Mouse (Mus musculus) MEL (cell line): ENCODE measurements around the gene Grhl3. TPM values are rescaled to one million over a fixed set of nuclear protein-coding genes. Genes with fewer than 3 reads are reported as not detected.

Experiments
- DNase-seq: peaks from one replicate; pipeline ENCODE4 v3.0.0; 2011; ENCODE audit warnings: low read depth, low spot score
- H3K27ac ChIP-seq: 2 replicates; pipeline ENCODE4 v1.5.1; 2012; ENCODE audit warnings: low read depth, mild to moderate bottlenecking, control low read depth, low read length, moderate library complexity; ENCODE audit not compliant: control insufficient read depth
- H3K27me3 ChIP-seq, 2 experiments: fragments of 150-350 bp in 1 of 2; sonication (generic) in 1 of 2; 2 replicates each; pipeline ENCODE4 v1.6.1; 2012; ENCODE audit warnings: low read length in 2 of 2, mild to moderate bottlenecking in 2 of 2, improper control_type of control experiment in 1 of 2, moderate library complexity in 1 of 2; ENCODE audit not compliant: insufficient read depth in 2 of 2, control insufficient read depth in 1 of 2
- H3K36me3 ChIP-seq, 2 experiments: 2 replicates each; pipeline ENCODE4 v1.6.1; 2012 to 2014; ENCODE audit warnings: low read length in 2 of 2, improper control_type of control experiment in 1 of 2, inconsistent platforms in 1 of 2, mild to moderate bottlenecking in 1 of 2; ENCODE audit not compliant: insufficient read depth in 2 of 2, control insufficient read depth in 1 of 2
- H3K4me1 ChIP-seq, 2 experiments: fragments of 150-350 bp in 1 of 2; sonication (generic) in 1 of 2; 2 replicates each; pipeline ENCODE4 v1.6.1; 2012; ENCODE audit warnings: low read length in 2 of 2, improper control_type of control experiment in 1 of 2, mild to moderate bottlenecking in 1 of 2; ENCODE audit not compliant: insufficient read depth in 2 of 2, control insufficient read depth in 1 of 2
- H3K4me3 ChIP-seq, 2 experiments: fragments of 150-350 bp in 1 of 2; sonication (generic) in 1 of 2; 2 replicates each; pipeline ENCODE4 v1.5.1; 2012; ENCODE audit warnings: low read depth in 2 of 2, low read length in 2 of 2, mild to moderate bottlenecking in 2 of 2, moderate library complexity in 2 of 2, control low read depth in 1 of 2, improper control_type of control experiment in 1 of 2; ENCODE audit not compliant: control insufficient read depth in 1 of 2, insufficient read depth in 1 of 2
- H3K79me2 ChIP-seq: 2 replicates; pipeline ENCODE4 v1.6.1; 2012; ENCODE audit warnings: mild to moderate bottlenecking, low read length, moderate library complexity; ENCODE audit not compliant: control insufficient read depth, poor library complexity, insufficient read depth
- H3K9ac ChIP-seq: 2 replicates; pipeline ENCODE4 v1.6.1; 2012; ENCODE audit warnings: low read depth, mild to moderate bottlenecking, control low read depth, low read length, moderate library complexity; ENCODE audit not compliant: control insufficient read depth, poor library complexity, severe bottlenecking
- H3K9me3 ChIP-seq: fragments of 150-350 bp; sonication (generic); replicated peaks from 2 replicates; pipeline ENCODE4 v1.6.1; 2012; ENCODE audit warnings: mild to moderate bottlenecking, low read length, improper control_type of control experiment, moderate library complexity; ENCODE audit not compliant: insufficient read depth
- CHD2 ChIP-seq: IDR thresholded peaks from 2 replicates; pipeline ENCODE4 v1.6.1; 2011; ENCODE audit warnings: low read length, improper control_type of control experiment
- ELF1 ChIP-seq: IDR thresholded peaks from 2 replicates; pipeline ENCODE4 v1.6.1; 2014; ENCODE audit warnings: low read depth, mild to moderate bottlenecking, inconsistent platforms, low read length, improper control_type of control experiment, moderate library complexity
- EP300 ChIP-seq, 2 experiments: IDR thresholded peaks; 2 replicates each; pipeline ENCODE4 v1.6.1; 2011; ENCODE audit warnings: improper control_type of control experiment in 2 of 2, low read length in 2 of 2, low read depth in 1 of 2, mild to moderate bottlenecking in 1 of 2
- GATA1 ChIP-seq: IDR thresholded peaks from 2 replicates; pipeline ENCODE4 v1.6.1; 2011; ENCODE audit warnings: low read depth, low read length, improper control_type of control experiment
- KAT2A ChIP-seq: conservative IDR thresholded peaks from 2 replicates; pipeline ENCODE4 v1.6.1; 2012; ENCODE audit warnings: low read depth, low read length, improper control_type of control experiment, inconsistent platforms
- MYC ChIP-seq: IDR thresholded peaks from 2 replicates; pipeline ENCODE4 v1.6.1; 2011; ENCODE audit warnings: low read depth, mild to moderate bottlenecking, low read length, improper control_type of control experiment, moderate library complexity
- NELFE ChIP-seq: IDR thresholded peaks from 2 replicates; pipeline ENCODE4 v1.6.1; 2011; ENCODE audit warnings: low read depth, low read length, improper control_type of control experiment
- POLR2A ChIP-seq, 2 experiments: IDR thresholded peaks; 2 replicates each; pipeline ENCODE4 v1.6.1; 2011 to 2012; ENCODE audit warnings: low read length in 2 of 2, mild to moderate bottlenecking in 2 of 2, control low read depth in 1 of 2, improper control_type of control experiment in 1 of 2, low read depth in 1 of 2, moderate library complexity in 1 of 2; ENCODE audit not compliant: control insufficient read depth in 1 of 2, insufficient read depth in 1 of 2, poor library complexity in 1 of 2
- UBTF ChIP-seq: IDR thresholded peaks from 2 replicates; pipeline ENCODE4 v1.6.1; 2012; ENCODE audit warnings: low read depth, mild to moderate bottlenecking, inconsistent platforms, low read length, improper control_type of control experiment, moderate library complexity, borderline replicate concordance; ENCODE audit not compliant: insufficient read depth
- ZKSCAN1 ChIP-seq: IDR thresholded peaks from 2 replicates; pipeline ENCODE4 v1.6.1; 2012; ENCODE audit warnings: low read depth, mild to moderate bottlenecking, inconsistent platforms, low read length, improper control_type of control experiment, moderate library complexity
- ZNF384 ChIP-seq: IDR thresholded peaks from 2 replicates; pipeline ENCODE4 v1.6.1; 2012; ENCODE audit warnings: low read depth, mild to moderate bottlenecking, inconsistent platforms, low read length, improper control_type of control experiment
- polyA plus RNA-seq, 2 experiments: library from polyadenylated mRNA; stranded (reverse) in 1 of 2; unstranded in 1 of 2; fragments of >175 nt in 1 of 2; fragments of >200 nt in 1 of 2; gene quantifications; 2 replicates each; pipeline versions ENCODE4 v1.2.1 to v1.2.4; 2012; ENCODE audit warnings: low replicate concordance in 2 of 2, low read depth in 1 of 2; ENCODE audit not compliant: insufficient read length in 2 of 2, insufficient read depth in 1 of 2, missing spikeins in 1 of 2
- total RNA-seq: library from RNA; depleted of rRNA; stranded (reverse); fragments of 300-350 nt; gene quantifications from 2 replicates; pipeline ENCODE4 v1.2.3, GENCODE M21; 2012

Gene Grhl3
- total and polyA plus RNA-seq, 3 experiments: not detected

- TF ChIP-seq POLR2A (IDR thresholded peaks at IDR 0.05; ENCODE audit: control insufficient read depth in 1 of 2, insufficient read depth in 1 of 2, low read depth in 1 of 2, low read length in 2 of 2, poor library complexity in 1 of 2) (peak in 1 of 2 experiments; percentile 55; a peak in 1 of 4 replicates), CHD2 (no peak), GATA1 (0 out of 2 replicates have a peak, but pooled peaks have one; percentile 10), MYC (peak; percentile 34; the same call in 1 of the 2 replicates), NELFE (peak; percentile 58)
Observed at GRCm38 (mm10) chr4:135507547-135508350, 65.7 kb downstream of the Grhl3 start (continued).

DNA sequence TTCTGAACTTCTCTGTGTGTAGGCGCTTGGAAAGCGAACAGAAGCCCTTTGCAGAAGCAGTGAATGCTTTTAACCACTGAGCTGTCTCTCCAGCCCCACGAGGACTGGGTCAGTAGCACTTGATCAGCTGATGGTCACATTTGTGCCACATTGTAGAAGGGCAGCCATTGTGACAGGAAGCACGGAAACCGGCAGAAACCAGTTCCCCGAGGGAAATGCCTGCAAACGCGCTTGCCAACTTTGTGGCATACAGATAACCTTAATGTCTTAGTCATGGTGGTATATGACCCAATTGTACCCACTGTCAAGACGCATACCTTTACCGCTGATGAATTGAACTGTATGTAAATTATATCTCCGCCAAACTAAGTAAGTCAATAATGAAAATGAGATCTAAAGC is 67.6 kb downstream of the Grhl3 start:
- no peak overlapping the region for H3K9ac ChIP-seq
- no peak for TF ChIP-seq ZNF384
- TF ChIP-seq CHD2: no peak
- TF ChIP-seq, all 39 proteins: peak for 0
- Histone ChIP-seq H3K27me3 (no peaks in the 10 kb centered on the region), H3K27ac (no peak overlapping the region), H3K9me3 (no peaks in the 10 kb centered on the region), H3K4me1 (peaks cover 0 to 5% of the 10 kb centered on the region in 2 experiments; a peak in 1 of 4 replicates), H3K79me2 (no peaks in the 10 kb centered on the region), H3K36me3 (peaks cover 0 to 2% of the 10 kb centered on the region in 2 experiments; a peak in 1 of 4 replicates), H3K4me3 (no peak overlapping the region)
- DNase-seq: no peak

GRCm38 (mm10) chr4:135501587-135501986 is 71.8 kb downstream of the Grhl3 start:
- Histone ChIP-seq H3K36me3 (peaks cover 0 to 11% of the 10 kb centered on the region in 2 experiments; a peak in 2 of 4 replicates), H3K27ac (no peak overlapping the region), H3K4me1 (peaks cover 7 to 20% of the 10 kb centered on the region in 2 experiments), H3K27me3 (no peaks in the 10 kb centered on the region), H3K9me3 (no peaks in the 10 kb centered on the region), H3K79me2 (no peaks in the 10 kb centered on the region), H3K9ac (no peak overlapping the region), H3K4me3 (no peak overlapping the region)
- peak; percentile 53 for DNase-seq
- TF ChIP-seq KAT2A (no peak), ZNF384 (peak; percentile 48; the same call in 1 of the 2 replicates), ELF1 (no peak)

DNA sequence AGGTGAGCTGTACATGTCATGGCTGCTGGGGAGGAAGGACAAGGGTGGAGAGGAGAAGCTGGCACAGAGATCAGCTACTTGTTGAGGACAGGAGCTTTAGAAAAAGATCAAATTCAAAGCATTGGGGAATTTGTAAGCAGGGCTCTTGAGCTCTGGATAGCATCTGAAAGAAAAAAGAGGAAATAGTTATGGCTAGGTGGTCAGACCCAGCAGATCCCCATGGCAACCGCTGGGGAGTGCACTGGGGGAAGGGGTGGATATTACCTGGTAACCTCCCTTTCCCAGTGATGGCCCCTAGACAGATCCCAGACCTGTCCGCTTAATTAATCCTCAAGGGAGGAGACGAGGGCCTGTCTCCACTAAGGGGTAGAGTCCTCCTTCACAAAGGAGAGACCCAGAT is 73.6 kb downstream of the Grhl3 start:
- H3K36me3 ChIP-seq: peaks cover 0 to 11% of the 10 kb centered on the region in 2 experiments; a peak in 2 of 4 replicates
- H3K4me1 ChIP-seq: peaks cover 7 to 25% of the 10 kb centered on the region in 2 experiments
- peak overlapping the region in 1 of 2 experiments; percentile 38; a peak in 1 of 4 replicates for H3K4me3 ChIP-seq
- peak overlapping the region; percentile 2; the same call in 1 of the 2 replicates for H3K27ac ChIP-seq
- H3K27me3 ChIP-seq: no peaks in the 10 kb centered on the region
- no peaks in the 10 kb centered on the region; the same call in 1 of the 2 replicates for H3K79me2 ChIP-seq
- no peak overlapping the region for H3K9ac ChIP-seq
- H3K9me3 ChIP-seq: no peaks in the 10 kb centered on the region
- TF ChIP-seq ZKSCAN1 (no peak), UBTF (no peak), ELF1 (peak; percentile 13; the same call in 1 of the 2 replicates), EP300 (IDR thresholded peaks at IDR 0.05; ENCODE audit: low read depth in 1 of 2, low read length in 2 of 2) (0 out of 4 replicates have a peak, but pooled peaks of 1 of the 2 experiments have one; percentile 7)
- peak; percentile 56 for DNase-seq
